Mouse (Mus musculus) left cerebral cortex, postnatal 14 days (tissue): ENCODE data around the gene Gm5930. TPM values are rescaled to one million over a fixed set of nuclear protein-coding genes. Genes with fewer than 3 reads are reported as not detected.
"Not testable (repeated sequence)": the region's sequence is repeated elsewhere in the genome, so short reads cannot be mapped to it uniquely, and the experiment has no call there.

Experiments used
- DNase-seq, 2 experiments: peaks; one replicate each; pipeline ENCODE4 v3.0.0; 2021 to 2022; ENCODE audit warnings: low spot score in 2 of 2, mixed read lengths in 1 of 2
- intact Hi-C: fragments of 180-260 bp; cut with DNase I; formaldehyde crosslinking; loops from one replicate; pipeline ENCODE4 v1.15.1; 2025
- long read RNA-seq, 2 experiments: library from polyadenylated mRNA; stranded (forward); transcript quantifications; one replicate each; pipeline ENCODE4 v2.0.0; 2021
- total RNA-seq, 2 experiments: library from RNA; stranded (reverse); gene quantifications; 2 replicates each; pipeline ENCODE4 v1.2.3; 2021

The Gm5930 gene
- not detected for total RNA-seq
- long read RNA-seq, experiment 1, result 0 reads
- long read RNA-seq, experiment 2, result 0 reads

GRCm38 (mm10) chr14:44338484-44338883 is at the start of gene Gm5930:
Gene Gm5930 (minus strand): TSS chr14:44338584.
- DNase-seq, intact Hi-C loops: not testable (repeated sequence)

- DNase-seq, intact Hi-C loops: not testable (repeated sequence)
These were observed 45.8 kb upstream of the Gm5930 start for GRCm38 (mm10) chr14:44384233-44384632.

- DNase-seq, result not testable (repeated sequence)
These were observed 26.7 kb upstream of the Gm5930 start, which contains the start of gene Gm8229 for GRCm38 (mm10) chr14:44365057-44365456. Gene Gm8229 (plus strand): TSS chr14:44365357.

GRCm38 (mm10) chr14:44362301-44362700 is 23.9 kb upstream of the Gm5930 start:
- DNase-seq, result peak in 1 of 2 experiments; percentile 6
- intact Hi-C loops, result not testable (repeated sequence)

More at GRCm38 (mm10) chr14:44365057-44365456, 26.7 kb upstream of the Gm5930 start, which contains the start of gene Gm8229:
- intact Hi-C loops, result not testable (repeated sequence)

GRCm38 (mm10) chr14:44361416-44361815 is 23.0 kb upstream of the Gm5930 start:
- intact Hi-C loops, result not testable (repeated sequence)

GRCm38 (mm10) chr14:44312049-44312448 is 26.3 kb downstream of the Gm5930 start:
- DNase-seq, intact Hi-C loops: not testable (repeated sequence)

More at GRCm38 (mm10) chr14:44361416-44361815, 23.0 kb upstream of the Gm5930 start:
- DNase-seq, result peak in 1 of 2 experiments; percentile 1

- intact Hi-C loops, DNase-seq: not testable (repeated sequence)
These were observed 53.1 kb downstream of the Gm5930 start, which contains the start of gene Gm8220 for GRCm38 (mm10) chr14:44285280-44285679. Gene Gm8220 (plus strand): TSS chr14:44285580.

Other genes with a start within 250 kb of the Gm5930 start
- gene Ear2, start 235.9 kb downstream of the Gm5930 start, total RNA-seq, result 1 to 10 TPM in 1 of 2 experiments, under 1 TPM in 1; 0.66 to 1.1 TPM
- not detected for gene Gm3327, start 214.7 kb downstream of the Gm5930 start, total RNA-seq
- not detected for gene Gm8212, start 140.9 kb downstream of the Gm5930 start, total RNA-seq
- gene 4930503E14Rik, start 125.3 kb downstream of the Gm5930 start, total RNA-seq, result not detected
- not detected for gene Gm8220, start 53.0 kb downstream of the Gm5930 start, total RNA-seq
- gene Gm8229, start 26.8 kb upstream of the Gm5930 start, total RNA-seq, result not detected
- not detected for gene Gm3371, start 72.1 kb upstream of the Gm5930 start, total RNA-seq
- gene Gm8232, start 95.1 kb upstream of the Gm5930 start, total RNA-seq, result not detected
- gene BC061237, start 153.9 kb upstream of the Gm5930 start, total RNA-seq, result not detected
- gene Gm17093, start 179.7 kb upstream of the Gm5930 start, total RNA-seq, result not detected
- not detected for gene Gm8247, start 244.6 kb upstream of the Gm5930 start, total RNA-seq